Comparison of ENCODE assay signal across 19 mouse cellular contexts in genomic region chr3:19045933-19046332, GRCm38 (mm10).
DNase-seq lines count a peak whose midpoint lies in the region; ATAC-seq and TF ChIP-seq lines count a peak whose summit lies in the region.
"Had no signal": no experiment of that assay in that cellular context is flagged by ENCODE, and none has a peak within 500 bp of the region (broad histone marks: within the 10 kb centered on the region; RNA-seq: fewer than 3 reads in every experiment).

No protein-coding gene starts in this region.

- no peaks in the 10 kb centered on the region for H3K79me2 ChIP-seq in liver, adult 2 months (ENCODE audit: control insufficient read depth, insufficient read depth, low read length)
- H3K79me2 ChIP-seq in MEL (ENCODE audit: control insufficient read depth, insufficient read depth, low read length, poor library complexity): no peaks in the 10 kb centered on the region

- no peak overlapping the region for H3K4me3 ChIP-seq in liver, adult 2 months (ENCODE audit: insufficient read depth, low read depth, low read length)
- no peak overlapping the region for H3K4me3 ChIP-seq in MEL (ENCODE audit: control insufficient read depth in 1 of 2, insufficient read depth in 1 of 2, low read depth in 2 of 2, low read length in 2 of 2)
- H3K4me3 ChIP-seq: erythroblast, embryonic 14.5 days; hindbrain, embryonic 15.5 days had no signal

- no peak for TF ChIP-seq EP300 in MEL (IDR thresholded peaks at IDR 0.05; ENCODE audit: low read depth in 1 of 2, low read length in 2 of 2)

- H3K27ac ChIP-seq in liver, adult 2 months (replicated peaks; ENCODE audit: insufficient read depth, low read depth, low read length): no peak overlapping the region
- no peak overlapping the region for H3K27ac ChIP-seq in MEL (ENCODE audit: control insufficient read depth, low read depth, low read length)
- H3K27ac ChIP-seq: hindbrain, embryonic 15.5 days; macrophage had no signal

- DNase-seq in embryo, embryonic 11 days: peak; percentile 13
- DNase-seq in embryo, embryonic 10.5 days (ENCODE audit: low spot score): no peak
- peak; percentile 57 for DNase-seq in liver, adult 2 months (ENCODE audit: extremely low read depth, low read depth, low spot score)
- DNase-seq in liver (no peak), MEL (ENCODE audit: low read depth, low spot score) (peak; percentile 50)
- DNase-seq in right cerebral cortex, postnatal 25 days: no peak
- no peak for DNase-seq in layer of hippocampus, postnatal 10 days (ENCODE audit: low spot score in 2 of 2)
- DNase-seq: B cell, adult 2 months; gastrocnemius, postnatal 25 days; heart, postnatal 10 days; kidney, adult 8-10 months; lung, adult 2 months; midbrain, embryonic 14.5 days; retina, postnatal 1 day had no signal

- no peak for TF ChIP-seq POLR2A in liver, adult 2 months (IDR thresholded peaks at IDR 0.05; ENCODE audit: extremely low read depth, insufficient read depth, low read length)
- TF ChIP-seq POLR2A in MEL (IDR thresholded peaks at IDR 0.05; ENCODE audit: control insufficient read depth in 1 of 2, insufficient read depth in 1 of 2, low read depth in 1 of 2, low read length in 2 of 2, poor library complexity in 1 of 2): no peak

- no peaks in the 10 kb centered on the region for H3K9me3 ChIP-seq in MEL (replicated peaks; ENCODE audit: insufficient read depth, low read length)
- H3K9me3 ChIP-seq: hindbrain, embryonic 15.5 days had no signal

- peak; percentile 42; the same call in 1 of the 2 replicates for ATAC-seq in granulocyte monocyte progenitor cell, adult 5-6 weeks (replicated peaks; ENCODE audit: poor library complexity, severe bottlenecking)
- ATAC-seq: forebrain, embryonic 14.5 days had no signal

- no peak overlapping the region for H3K9ac ChIP-seq in liver, adult 2 months (ENCODE audit: low read depth, low read length)
- no peak overlapping the region for H3K9ac ChIP-seq in MEL (ENCODE audit: control insufficient read depth, low read depth, low read length, poor library complexity, severe bottlenecking)
- H3K9ac ChIP-seq: hindbrain, embryonic 15.5 days had no signal

- no peaks in the 10 kb centered on the region for H3K36me3 ChIP-seq in liver, adult 2 months (ENCODE audit: control insufficient read depth, insufficient read depth, low read length)
- no peaks in the 10 kb centered on the region for H3K36me3 ChIP-seq in MEL (ENCODE audit: control insufficient read depth in 1 of 2, insufficient read depth in 2 of 2, low read length in 2 of 2)
- H3K36me3 ChIP-seq: hindbrain, embryonic 15.5 days had no signal

- peaks cover 7% of the 10 kb centered on the region for H3K4me1 ChIP-seq in liver, adult 2 months (ENCODE audit: control insufficient read depth, insufficient read depth, low read length)
- H3K4me1 ChIP-seq in MEL (ENCODE audit: control insufficient read depth in 1 of 2, insufficient read depth in 2 of 2, low read length in 2 of 2): no peaks in the 10 kb centered on the region
- H3K4me1 ChIP-seq: hindbrain, embryonic 15.5 days had no signal

- H3K27me3 ChIP-seq in liver, adult 2 months (ENCODE audit: control insufficient read depth, insufficient read depth, low read length): no peaks in the 10 kb centered on the region
- no peaks in the 10 kb centered on the region; a peak in 1 of 4 replicates for H3K27me3 ChIP-seq in MEL (ENCODE audit: control insufficient read depth in 1 of 2, insufficient read depth in 2 of 2, low read length in 2 of 2)
- H3K27me3 ChIP-seq: hindbrain, embryonic 15.5 days had no signal

- TF ChIP-seq RAD21 in MEL (IDR thresholded peaks at IDR 0.05; ENCODE audit: low read depth, low read length): peak; percentile 26

- no peak for TF ChIP-seq CTCF in liver, adult 2 months (IDR thresholded peaks at IDR 0.05; ENCODE audit: low read depth, low read length)
- peak in 2 of 3 experiments; percentile 21 to 50; a peak in 4 of 6 replicates for TF ChIP-seq CTCF in MEL (IDR thresholded peaks at IDR 0.05 in 2 of 3, conservative IDR thresholded peaks at IDR 0.05 in 1 of 3; ENCODE audit: control insufficient read depth in 1 of 3, insufficient read depth in 1 of 3, low read depth in 2 of 3, low read length in 3 of 3, poor library complexity in 1 of 3, severe bottlenecking in 1 of 3)

TF ChIP-seq in MEL, 35 proteins besides CTCF, POLR2A, EP300 and RAD21:
- peak; percentile 43 for TF ChIP-seq SMC3 (IDR thresholded peaks at IDR 0.05; ENCODE audit: low read depth, low read length)
- TF ChIP-seq CHD2 (IDR thresholded peaks at IDR 0.05; ENCODE audit: low read length): no peak
- no peak for TF ChIP-seq MEF2A (IDR thresholded peaks at IDR 0.05; ENCODE audit: extremely low read depth, insufficient replicate concordance, low read depth, low read length, poor library complexity, severe bottlenecking)
- no peak for TF ChIP-seq MAZ (IDR thresholded peaks at IDR 0.05; ENCODE audit: low read depth, low read length)
- no peak for TF ChIP-seq NRF1 (IDR thresholded peaks at IDR 0.05; ENCODE audit: insufficient read depth, low read depth, low read length, poor library complexity, severe bottlenecking)
- no peak for TF ChIP-seq MYC (IDR thresholded peaks at IDR 0.05; ENCODE audit: low read depth, low read length)
- no peak for TF ChIP-seq BHLHE40 (IDR thresholded peaks at IDR 0.05; ENCODE audit: borderline replicate concordance, low read depth, low read length)

Comparison
In these comparisons a context has a peak if more than half of its experiments do, and no peak if none do; other contexts are left out.
1. DNase-seq: peak in embryo, embryonic 11 days (single experiment), liver, adult 2 months (single experiment) and MEL (single experiment); none in embryo, embryonic 10.5 days (single experiment), liver (single experiment), right cerebral cortex, postnatal 25 days (single experiment) and layer of hippocampus, postnatal 10 days (0 of 2).